Mouse (Mus musculus) forebrain, postnatal 0 days (tissue): Measurements from ENCODE around the gene Bfar. TPM values are rescaled to one million over a fixed set of nuclear protein-coding genes. Genes with fewer than 3 reads are reported as not detected.

Experiments used
- ATAC-seq: fragments of 200-750 bp; cut with Nextera tagmentation; 2 replicates; pipeline ENCODE4 v1.8.0; 2017; ENCODE audit warnings: mild to moderate bottlenecking, moderate library complexity
- DNase-seq: peaks from one replicate; pipeline ENCODE4 v3.0.0-alpha.2; 2015
- H3K27ac ChIP-seq: fragments of 300-500 bp; sonication (generic); 2 replicates; pipeline ENCODE4 v1.5.1; 2014; ENCODE audit warnings: low read depth, mild to moderate bottlenecking, antibody characterized with exemption, low read length, moderate library complexity, mixed read lengths
- H3K27me3 ChIP-seq: fragments of 300-500 bp; sonication (generic); 2 replicates; pipeline ENCODE4 v1.6.1; 2014; ENCODE audit warnings: mild to moderate bottlenecking, low read length, mixed read lengths; ENCODE audit not compliant: insufficient read depth
- H3K36me3 ChIP-seq: fragments of 300-500 bp; sonication (generic); 2 replicates; pipeline ENCODE4 v1.6.1; 2014; ENCODE audit warnings: mild to moderate bottlenecking, moderate library complexity; ENCODE audit not compliant: insufficient read depth
- H3K4me1 ChIP-seq: fragments of 300-500 bp; sonication (generic); 2 replicates; pipeline ENCODE4 v1.6.1; 2014; ENCODE audit warnings: antibody characterized with exemption; ENCODE audit not compliant: insufficient read depth
- H3K4me2 ChIP-seq: fragments of 300-500 bp; sonication (generic); 2 replicates; pipeline ENCODE4 v1.6.1; 2014; ENCODE audit warnings: low read depth, mild to moderate bottlenecking, moderate library complexity
- H3K4me3 ChIP-seq: fragments of 300-500 bp; sonication (generic); 2 replicates; pipeline ENCODE4 v1.5.1; 2014; ENCODE audit warnings: low read depth, low read length, mixed read lengths
- H3K9ac ChIP-seq: fragments of 300-500 bp; sonication (generic); 2 replicates; pipeline ENCODE4 v1.6.1; 2014; ENCODE audit warnings: mild to moderate bottlenecking
- H3K9me3 ChIP-seq: fragments of 300-500 bp; sonication (generic); 2 replicates; pipeline ENCODE4 v1.6.1; 2016; ENCODE audit warnings: low read length
- CTCF ChIP-seq: sonication (generic); IDR thresholded peaks from 2 replicates; pipeline ENCODE4 v1.5.1; 2016; ENCODE audit warnings: antibody characterized with exemption, control low read depth, low read depth
- WGBS: fragments of 180-500 bp; shearing (Covaris S2); extraction: QIAGEN DNeasy Blood & Tissue Kit; methylation state at CpG from one replicate; pipeline ENCODE4 v1.1.7; 2014; 5-methylcytosine and 5-hydroxymethylcytosine counted together
- polyA plus RNA-seq: library from polyadenylated mRNA; unstranded; fragments of >200 nt; fragmentation: Nextera tagmentation; extraction: Ambion mirVana; gene quantifications from 2 replicates; pipeline ENCODE4 v1.2.1, GENCODE M21; 2015
- total RNA-seq: library from RNA; depleted of rRNA; stranded (reverse); fragments of >200 nt; gene quantifications from 2 replicates; pipeline ENCODE4 v1.2.3, GENCODE M21; 2014

The Bfar gene
- total and polyA plus RNA-seq, 2 experiments from 2014 or later = 33.0 to 39.8 TPM

- Histone ChIP-seq H3K9me3 (no peaks in the 10 kb centered on the region), H3K4me3 (no peak overlapping the region), H3K27ac (no peak overlapping the region), H3K27me3 (no peaks in the 10 kb centered on the region), H3K36me3 (peaks cover 14% of the 10 kb centered on the region; the same call in 1 of the 2 replicates), H3K4me2 (peak overlapping the region; percentile 74), H3K9ac (no peak overlapping the region), H3K4me1 (0 out of 2 replicates have a peak, but pooled peaks cover 8% of the 10 kb centered on the region)
- ATAC-seq (no peak), DNase-seq (no peak)
- no peak for TF ChIP-seq CTCF
- 73% methylated on average over 5 of the region's 5 CpGs for WGBS
These were observed 1.5 kb downstream of the Bfar start for GRCm38 (mm10) chr16:13673114-13673513.

- Histone ChIP-seq H3K9ac (no peak overlapping the region), H3K36me3 (peaks cover 22% of the 10 kb centered on the region; the same call in 1 of the 2 replicates), H3K4me1 (0 out of 2 replicates have a peak, but pooled peaks cover 8% of the 10 kb centered on the region), H3K9me3 (no peaks in the 10 kb centered on the region), H3K27ac (no peak overlapping the region), H3K4me3 (no peak overlapping the region), H3K4me2 (no peak overlapping the region), H3K27me3 (no peaks in the 10 kb centered on the region)
- ATAC-seq = no peak
- DNase-seq = no peak
- 92% methylated on average over 3 of the region's 3 CpGs for WGBS
- TF ChIP-seq CTCF = no peak
These were observed 2.9 kb downstream of the Bfar start for GRCm38 (mm10) chr16:13674511-13674910.

GRCm38 (mm10) chr16:13678601-13679319 lies 7.1 kb downstream of the Bfar start:
- Histone ChIP-seq H3K4me1 (no peaks in the 10 kb centered on the region), H3K9ac (no peak overlapping the region), H3K27me3 (no peaks in the 10 kb centered on the region), H3K4me2 (no peak overlapping the region), H3K27ac (no peak overlapping the region), H3K9me3 (no peaks in the 10 kb centered on the region), H3K36me3 (peaks cover 22% of the 10 kb centered on the region; the same call in 1 of the 2 replicates), H3K4me3 (no peak overlapping the region)
- ATAC-seq = no peak
- TF ChIP-seq CTCF = no peak
- 86% methylated on average over 3 of the region's 3 CpGs for WGBS
- DNase-seq = no peak

GRCm38 (mm10) chr16:13698998-13699397 lies 27.3 kb downstream of the Bfar start:
- no peaks in the 10 kb centered on the region for H3K4me1 ChIP-seq
- DNase-seq (no peak), ATAC-seq (no peak)
- H3K4me3 ChIP-seq = no peak overlapping the region
- H3K4me2 ChIP-seq = no peak overlapping the region
- no peak overlapping the region for H3K27ac ChIP-seq
- no peak overlapping the region for H3K9ac ChIP-seq
- no peaks in the 10 kb centered on the region for H3K27me3 ChIP-seq
- H3K9me3 ChIP-seq = no peaks in the 10 kb centered on the region
- WGBS = 88% methylated on average over 7 of the region's 7 CpGs
- peaks cover 63% of the 10 kb centered on the region for H3K36me3 ChIP-seq
- peak; percentile 36 for TF ChIP-seq CTCF

GRCm38 (mm10) chr16:13702184-13702583 lies 30.5 kb downstream of the Bfar start:
- no peak overlapping the region for H3K4me3 ChIP-seq
- WGBS = 97% methylated on average over 7 of the region's 7 CpGs
- no peak for DNase-seq

GRCm38 (mm10) chr16:13704676-13705075 lies 33.0 kb downstream of the Bfar start:
- Histone ChIP-seq H3K4me3 (no peak overlapping the region), H3K4me1 (no peaks in the 10 kb centered on the region), H3K36me3 (peaks cover 32% of the 10 kb centered on the region), H3K9me3 (no peaks in the 10 kb centered on the region), H3K27ac (no peak overlapping the region), H3K27me3 (no peaks in the 10 kb centered on the region), H3K9ac (no peak overlapping the region), H3K4me2 (no peak overlapping the region)
- TF ChIP-seq CTCF = no peak
- WGBS = 93% methylated on average over 10 of the region's 10 CpGs
- no peak for DNase-seq
- no peak for ATAC-seq

More at GRCm38 (mm10) chr16:13702184-13702583, 30.5 kb downstream of the Bfar start:
- ATAC-seq = no peak
- Histone ChIP-seq H3K9me3 (no peaks in the 10 kb centered on the region), H3K27ac (no peak overlapping the region), H3K9ac (no peak overlapping the region), H3K27me3 (no peaks in the 10 kb centered on the region), H3K4me1 (no peaks in the 10 kb centered on the region), H3K36me3 (peaks cover 51% of the 10 kb centered on the region), H3K4me2 (no peak overlapping the region)
- TF ChIP-seq CTCF = no peak

GRCm38 (mm10) chr16:13714910-13715309 lies 43.3 kb downstream of the Bfar start:
- H3K9me3 ChIP-seq = no peaks in the 10 kb centered on the region
- no peak overlapping the region for H3K9ac ChIP-seq
- no peaks in the 10 kb centered on the region for H3K4me1 ChIP-seq
- no peak overlapping the region for H3K27ac ChIP-seq
- H3K27me3 ChIP-seq = no peaks in the 10 kb centered on the region
- no peak for ATAC-seq
- no peaks in the 10 kb centered on the region for H3K36me3 ChIP-seq
- H3K4me3 ChIP-seq = no peak overlapping the region
- 91% methylated on average over 3 of the region's 3 CpGs for WGBS
- TF ChIP-seq CTCF = no peak
- DNase-seq = no peak
- no peak overlapping the region for H3K4me2 ChIP-seq
